Mouse (Mus musculus) ES-Bruce4 (cell line): ENCODE results near the gene Clca4a.

Experiments
- CTCF ChIP-seq: IDR thresholded peaks from one replicate; pipeline ENCODE4 v1.8.1; 2011; ENCODE audit warnings: low read depth, low read length
- EP300 ChIP-seq: IDR thresholded peaks from 2 replicates; pipeline ENCODE4 v1.6.1; 2011; ENCODE audit warnings: low read depth, low read length; ENCODE audit not compliant: insufficient read depth

DNA sequence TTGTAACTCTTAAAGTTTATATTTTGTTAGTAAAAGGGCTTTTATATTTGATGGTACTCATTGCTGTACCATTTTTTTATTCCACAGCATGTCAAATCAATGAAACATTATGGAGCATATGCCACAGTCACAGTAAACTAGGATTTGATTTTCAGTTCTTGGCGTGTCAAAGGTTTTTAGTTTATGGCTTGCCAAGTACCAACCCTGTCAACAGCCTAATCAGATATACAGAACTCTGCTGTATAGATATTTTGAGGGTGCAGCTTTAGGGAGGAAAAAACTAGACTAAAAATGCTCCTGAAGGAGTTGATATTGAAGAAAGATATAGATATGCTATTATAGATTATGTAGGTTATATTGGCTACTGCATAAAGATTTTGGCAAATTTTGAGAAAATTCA is 5.1 kb downstream of the Clca4a start:
- TF ChIP-seq EP300 (no peak), CTCF (no peak)
